Mouse (Mus musculus) cerebral cortex, adult 2 months (tissue): ENCODE measurements around the gene Capza3.

Experiments
- WGBS: fragments of 180-500 bp; shearing (Covaris S2); methylation state at CpG from one replicate; pipeline ENCODE4 v1.1.7; 2018; 5-methylcytosine and 5-hydroxymethylcytosine counted together

Gene Capza3

DNA sequence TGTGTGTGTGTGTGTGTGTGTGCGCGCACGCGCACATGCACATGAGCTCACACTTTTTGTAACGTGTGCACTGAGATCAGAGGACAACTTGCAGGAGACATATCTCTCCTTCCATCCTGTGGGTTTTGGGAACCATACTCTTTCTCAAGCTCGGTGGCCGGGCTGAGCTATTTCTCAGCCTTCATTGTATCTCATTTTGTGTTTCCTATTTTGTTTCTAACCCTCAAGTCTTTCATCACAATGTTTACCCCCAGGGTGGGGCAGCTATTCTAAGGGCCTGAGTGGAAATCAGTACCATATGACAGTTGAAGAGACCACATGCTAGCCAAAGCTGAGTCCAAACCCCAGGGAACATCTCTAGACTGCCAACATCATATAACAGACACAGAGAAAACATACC lies at the start of gene Capza3:
Gene Capza3, plus strand, starts transcription at position 301 of the 400 bp plus-strand sequence.
- 96% methylated on average over 7 of the region's 7 CpGs for WGBS

DNA sequence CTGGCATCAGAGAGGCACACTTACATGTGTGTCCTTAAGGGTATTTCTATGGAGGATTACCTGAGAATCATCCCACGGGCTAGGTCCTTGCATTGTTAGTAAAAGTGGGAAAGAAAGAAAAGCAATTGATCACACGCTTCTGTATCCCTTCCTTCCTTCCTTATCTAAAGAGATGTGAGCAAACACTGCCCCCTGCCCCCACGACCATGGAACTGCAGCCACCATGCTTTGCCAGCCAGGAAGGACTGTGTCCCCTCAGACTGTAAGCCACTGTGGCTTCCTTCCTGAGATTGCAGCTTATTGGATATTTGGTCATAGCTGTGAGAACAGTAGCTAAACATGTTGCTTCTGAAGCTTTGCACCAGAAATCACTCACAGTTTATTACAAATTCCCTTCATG lies 35.9 kb upstream of the Capza3 start:
- WGBS, result 82% methylated on average over 3 of the region's 3 CpGs

DNA sequence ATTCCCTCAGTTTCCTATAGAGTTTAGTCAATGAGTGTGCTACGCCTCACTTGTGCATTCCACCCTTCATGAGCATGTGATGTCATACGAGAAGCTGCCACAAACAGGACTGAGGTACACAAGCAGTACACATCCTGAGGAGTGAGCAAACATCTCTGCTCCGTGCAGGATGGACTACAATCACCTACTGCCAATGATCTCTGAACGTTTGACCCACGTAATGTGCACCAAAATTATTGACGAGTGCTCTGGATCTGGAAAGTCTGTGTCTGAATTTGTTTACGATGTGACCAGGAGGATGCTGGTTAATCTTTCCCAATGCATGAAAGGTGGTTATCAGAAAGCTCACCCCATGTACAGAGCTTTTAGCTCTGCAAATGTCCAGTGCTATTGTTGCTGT lies 16.6 kb upstream of the Capza3 start:
- 88% methylated on average over 7 of the region's 7 CpGs for WGBS

DNA sequence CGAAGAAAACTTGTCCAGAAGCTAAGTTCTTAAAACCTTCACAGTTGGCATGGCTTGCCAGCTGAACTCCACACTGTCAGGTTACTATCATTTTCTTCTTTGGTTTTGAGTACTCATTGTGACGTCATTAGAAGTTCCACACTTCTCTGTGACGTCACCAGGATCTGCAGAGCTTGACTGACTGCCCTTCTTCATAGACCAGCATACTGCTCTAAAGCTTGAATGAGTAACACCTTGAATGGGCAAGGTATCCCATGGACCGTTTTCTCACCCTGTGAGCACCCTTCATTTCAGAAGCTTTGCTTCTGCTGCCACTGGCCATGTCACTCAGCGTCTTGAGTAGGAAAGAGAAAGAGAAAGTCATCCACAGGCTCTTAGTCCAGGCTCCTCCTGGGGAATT lies 305 bp downstream of the Capza3 start, which contains the start of gene Plcz1:
Gene Plcz1, minus strand, starts transcription at position 101 of the 400 bp plus-strand sequence.
- WGBS, result 89% methylated on average over 5 of the region's 5 CpGs

DNA sequence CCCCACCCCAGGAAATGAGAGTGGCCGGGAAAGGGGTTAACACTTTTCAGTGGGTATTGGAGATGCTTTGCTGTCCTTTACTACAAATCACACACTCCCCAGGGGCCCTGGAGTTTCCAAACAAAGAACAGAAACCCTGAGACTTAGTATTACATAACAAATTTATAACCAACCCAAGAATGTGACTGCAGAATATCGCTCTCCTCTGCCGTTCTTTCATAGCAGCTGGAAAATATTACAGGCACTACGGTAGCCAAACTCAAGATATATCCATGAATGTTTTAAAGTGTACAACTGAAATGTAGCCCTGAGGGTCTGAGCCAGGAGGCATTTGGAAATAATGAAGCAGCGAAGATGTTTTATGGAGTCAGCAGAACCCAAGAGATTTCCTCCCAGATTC lies 10.4 kb downstream of the Capza3 start:
- WGBS, result 64% methylated on average over 5 of the region's 5 CpGs

DNA sequence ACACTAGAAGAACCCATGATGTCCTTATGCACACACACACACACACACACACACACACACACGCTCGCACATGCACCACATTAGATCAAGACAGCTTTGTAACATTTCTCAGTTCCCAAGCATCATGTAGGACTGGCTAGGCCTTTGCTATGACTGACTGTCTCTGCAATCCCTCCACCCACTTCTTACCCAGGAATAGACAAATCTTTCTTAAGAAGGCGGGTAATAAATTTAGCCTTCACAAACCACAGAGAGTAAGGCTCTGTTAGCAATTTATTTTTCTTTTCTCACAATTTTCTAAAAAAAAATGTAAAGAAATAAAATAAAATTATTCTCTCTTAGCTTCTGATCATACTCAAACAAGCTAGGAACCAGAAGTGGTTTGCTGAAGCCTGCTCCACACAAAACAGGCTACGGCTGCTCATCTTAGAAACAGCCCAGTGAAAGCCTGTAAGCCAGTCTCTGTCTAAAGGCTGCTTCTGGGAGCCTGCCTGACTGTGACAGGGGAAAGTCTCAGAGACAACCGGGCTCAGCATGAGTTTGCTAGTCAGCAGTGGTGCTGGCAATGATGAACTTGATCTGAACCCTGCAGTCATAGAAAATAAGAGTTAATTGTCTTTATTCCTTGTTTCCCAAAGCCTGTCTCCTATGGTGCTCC lies 13.3 kb downstream of the Capza3 start:
- WGBS, result 38% methylated on average over 5 of the region's 5 CpGs

DNA sequence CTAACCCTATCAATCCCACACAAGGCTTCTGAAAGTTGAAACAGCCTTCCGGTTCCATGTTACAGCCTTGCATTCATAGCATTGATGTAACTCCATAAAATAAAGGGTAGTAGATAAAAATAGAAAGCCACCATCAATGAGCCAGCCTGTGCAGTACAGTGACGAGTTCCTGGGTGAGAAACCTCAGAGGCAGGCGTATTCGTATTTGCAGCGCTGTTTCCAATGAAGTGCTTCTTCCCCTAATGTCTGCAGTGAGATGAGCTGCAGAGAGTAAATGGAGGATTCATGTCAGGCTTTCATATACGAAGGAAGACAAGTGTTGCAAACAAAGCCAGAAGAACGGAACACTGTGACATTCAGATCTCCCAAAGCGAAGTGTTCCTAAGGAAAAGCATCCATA lies 28.1 kb downstream of the Capza3 start:
- 48% methylated on average over 8 of the region's 8 CpGs for WGBS

DNA sequence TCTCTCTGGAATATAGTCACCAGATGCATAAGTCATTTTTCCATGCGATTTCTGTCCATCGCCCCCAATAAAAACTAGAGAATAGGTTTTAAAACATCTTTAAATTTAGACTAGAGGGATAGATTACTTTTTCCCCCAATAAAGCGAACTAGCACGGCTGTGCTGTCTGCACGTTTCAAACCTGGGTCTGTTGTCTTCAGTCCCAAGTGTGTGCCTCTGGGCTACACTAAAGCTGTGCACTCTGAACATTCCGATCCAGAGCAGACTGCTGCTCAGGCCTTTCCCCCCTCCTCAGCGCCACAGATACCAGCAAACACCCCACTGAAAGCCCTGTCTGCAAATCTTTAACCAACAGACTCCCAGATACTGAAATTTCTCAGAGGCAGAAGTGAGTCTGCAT lies 39.9 kb downstream of the Capza3 start:
- 93% methylated on average over 7 of the region's 7 CpGs for WGBS

DNA sequence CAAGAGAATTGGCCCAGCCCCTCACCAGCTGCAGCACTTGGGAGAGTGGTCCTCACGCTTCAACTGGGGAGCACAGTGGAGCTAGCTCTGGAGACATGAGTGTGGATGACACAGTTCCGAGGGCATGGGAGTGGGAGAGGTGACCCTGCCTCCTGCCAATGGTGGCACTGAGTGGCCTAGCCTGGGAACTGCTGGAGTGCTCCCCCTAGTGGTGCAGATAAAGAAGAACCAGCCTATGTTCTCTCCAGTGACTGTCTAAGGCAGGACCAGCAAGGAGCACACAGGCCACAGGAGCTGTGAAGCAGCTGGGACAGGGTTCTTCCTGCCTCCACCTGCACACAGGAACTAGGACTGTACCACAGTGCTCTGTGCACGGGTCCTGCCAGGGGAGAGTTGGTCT lies 40.7 kb downstream of the Capza3 start:
- WGBS, result 80% methylated on average over 3 of the region's 3 CpGs

DNA sequence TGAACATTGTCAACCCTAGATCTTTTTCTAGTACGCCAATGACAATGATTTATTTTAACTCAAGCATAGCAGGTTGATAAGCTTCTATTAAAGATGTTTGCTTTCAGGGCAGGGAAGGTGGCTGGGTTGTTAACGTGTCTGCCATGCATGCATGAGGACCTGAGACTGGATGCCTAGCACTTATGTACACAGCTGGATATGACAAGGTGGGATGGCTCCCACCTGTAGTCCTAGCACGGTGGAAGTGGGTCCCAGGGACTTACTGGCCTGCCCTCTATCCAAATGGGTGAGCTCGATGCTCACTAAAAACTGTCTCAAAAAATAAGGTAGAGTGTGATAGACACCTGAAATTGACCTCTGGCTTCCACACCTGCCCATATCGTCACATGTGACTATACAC lies 48.8 kb downstream of the Capza3 start:
- 89% methylated on average over 5 of the region's 5 CpGs for WGBS
